In the genomic region with DNA sequence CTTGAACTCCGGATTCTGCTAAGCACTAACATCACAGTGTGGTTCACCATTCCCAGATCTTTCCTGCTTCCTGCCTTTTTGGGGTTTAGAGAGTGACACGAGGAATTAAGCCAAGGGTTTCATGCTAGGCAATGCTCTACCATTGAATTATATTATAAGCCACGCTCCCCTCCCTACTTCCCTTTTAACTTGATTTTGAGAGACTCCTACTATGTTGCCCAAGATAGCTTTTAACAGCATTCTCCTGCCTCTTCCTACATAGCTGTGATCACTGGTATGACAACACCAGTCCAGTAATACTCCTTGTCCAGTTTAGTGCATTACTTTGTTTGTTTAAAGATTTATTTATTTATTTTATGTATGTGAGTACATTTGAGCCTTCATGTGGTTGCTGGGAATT, we compare ENCODE assay signal across 21 mouse cellular contexts. TPM values are rescaled to one million over a fixed set of nuclear protein-coding genes. Genes with fewer than 3 reads are reported as not detected.
A peak's percentile ranks its signal among the peaks of the same experiment; 100 is the strongest.
DNase-seq lines count a peak whose midpoint lies in the region; ATAC-seq and TF ChIP-seq lines count a peak whose summit lies in the region.
"Had no signal": no experiment of that assay in that cellular context is flagged by ENCODE, and none has a peak within 500 bp of the region (broad histone marks: within the 10 kb centered on the region; RNA-seq: fewer than 3 reads in every experiment).

No protein-coding gene starts in this region.

- no peak overlapping the region for H3K4me3 ChIP-seq in lung, postnatal 0 days (ENCODE audit: low read depth, low read length)
- H3K4me3 ChIP-seq: embryonic facial prominence, embryonic 10.5 days; embryonic facial prominence, embryonic 12.5 days; forebrain, embryonic 13.5 days; forebrain, embryonic 15.5 days had no signal

- no peaks in the 10 kb centered on the region for H3K9me3 ChIP-seq in lung, postnatal 0 days (ENCODE audit: low read length)
- H3K9me3 ChIP-seq: embryonic facial prominence, embryonic 10.5 days; embryonic facial prominence, embryonic 12.5 days; forebrain, embryonic 13.5 days; forebrain, embryonic 15.5 days had no signal

- no peaks in the 10 kb centered on the region for H3K27me3 ChIP-seq in lung, postnatal 0 days (replicated peaks; ENCODE audit: insufficient read depth, low read length)
- H3K27me3 ChIP-seq: embryonic facial prominence, embryonic 12.5 days had no signal

- H3K27ac ChIP-seq in lung, postnatal 0 days (ENCODE audit: low read length) = no peak overlapping the region
- H3K27ac ChIP-seq: embryonic facial prominence, embryonic 10.5 days; embryonic facial prominence, embryonic 12.5 days; forebrain, embryonic 13.5 days; forebrain, embryonic 15.5 days had no signal

- no peak overlapping the region for H3K4me2 ChIP-seq in lung, postnatal 0 days (replicated peaks; ENCODE audit: low read depth, low read length)
- H3K4me2 ChIP-seq: embryonic facial prominence, embryonic 12.5 days; forebrain, embryonic 13.5 days; forebrain, embryonic 15.5 days had no signal

- peak; percentile 17 for DNase-seq in lung, postnatal 0 days (ENCODE audit: low spot score)
- DNase-seq in lung, postnatal 10 days = no peak
- DNase-seq in frontal cortex, postnatal 14 days (ENCODE audit: low spot score in 2 of 2) = no peak
- DNase-seq in urinary bladder, postnatal 14 days (ENCODE audit: low spot score) = no peak
- DNase-seq: adrenal gland, adult 2 months; adrenal gland, postnatal 10 days; adrenal gland, postnatal 25 days; cerebellum, adult 11-12 months; cerebellum, adult 2 months; cerebellum, adult 9-10 months; cerebellum, postnatal 10 days; cerebellum, postnatal 25 days; forebrain, postnatal 0 days had no signal

- WGBS in lung, postnatal 0 days = 57% methylated on average over 3 of the region's 3 CpGs

- no peak for TF ChIP-seq CTCF in lung, postnatal 0 days (IDR thresholded peaks at IDR 0.05)

- H3K36me3 ChIP-seq in lung, postnatal 0 days (ENCODE audit: insufficient read depth, low read length) = no peaks in the 10 kb centered on the region
- H3K36me3 ChIP-seq: embryonic facial prominence, embryonic 10.5 days; embryonic facial prominence, embryonic 12.5 days; forebrain, embryonic 15.5 days had no signal

- no peak overlapping the region for H3K9ac ChIP-seq in lung, postnatal 0 days (replicated peaks; ENCODE audit: low read depth)
- H3K9ac ChIP-seq: embryonic facial prominence, embryonic 12.5 days; forebrain, embryonic 13.5 days; forebrain, embryonic 15.5 days; forebrain, postnatal 0 days had no signal

- no peaks in the 10 kb centered on the region; the same call in 1 of the 2 replicates for H3K4me1 ChIP-seq in lung, postnatal 0 days (ENCODE audit: insufficient read depth, low read depth, low read length)
- H3K4me1 ChIP-seq: embryonic facial prominence, embryonic 10.5 days; embryonic facial prominence, embryonic 12.5 days; forebrain, embryonic 13.5 days; forebrain, embryonic 15.5 days had no signal

- TF ChIP-seq EP300 in lung, postnatal 0 days (IDR thresholded peaks at IDR 0.05) = no peak

- no peak for ATAC-seq in lung, postnatal 0 days
- peak; percentile 54 for ATAC-seq in granulocyte monocyte progenitor cell, adult 5-6 weeks (replicated peaks; ENCODE audit: poor library complexity, severe bottlenecking)
- peak; percentile 61 for ATAC-seq in megakaryocyte, adult 5-6 weeks (ENCODE audit: poor library complexity, severe bottlenecking)
- ATAC-seq in monocyte, adult 5-6 weeks (replicated peaks; ENCODE audit: insufficient number of reproducible peaks, low FRiP score, low TSS enrichment, poor library complexity, severe bottlenecking) = peak; percentile 70
- no peak for ATAC-seq in frontal cortex, adult (ENCODE audit: low TSS enrichment)
- ATAC-seq: forebrain, embryonic 13.5 days; forebrain, embryonic 15.5 days; forebrain, postnatal 0 days had no signal

RNA-seq across cellular contexts. Expression of a gene that starts 16.6 kb away (rescaled TPM):
- 209 and 226 TPM in 2 replicates for polyA plus RNA-seq in lung, postnatal 0 days (2015; fragmentation: Nextera tagmentation; extraction: Ambion mirVana)
- 254 and 266 TPM in 2 replicates for total RNA-seq in granulocyte monocyte progenitor cell, adult 5-6 weeks (2014; fragmentation: Nextera tagmentation)
- 386 and 482 TPM in 2 replicates for total RNA-seq in granulocyte monocyte progenitor cell, adult 5-6 weeks (2017)
- total RNA-seq in megakaryocyte, adult 5-6 weeks (2015) = 56.6 and 67.2 TPM in 2 replicates
- total RNA-seq in megakaryocyte, adult 5-6 weeks (2017) = 130 and 142 TPM in 2 replicates
- total RNA-seq in monocyte, adult 5-6 weeks (2017) = 66.8 to 91.7 TPM (median 77.6 TPM) in 3 replicates

RNA-seq across cellular contexts. Expression of a gene that starts 22.7 kb away (rescaled TPM):
- polyA plus RNA-seq in lung, postnatal 0 days (2015; fragmentation: Nextera tagmentation; extraction: Ambion mirVana) = 242 and 253 TPM in 2 replicates
- 239 and 246 TPM in 2 replicates for total RNA-seq in granulocyte monocyte progenitor cell, adult 5-6 weeks (2014; fragmentation: Nextera tagmentation)
- 89.1 and 102 TPM in 2 replicates for total RNA-seq in granulocyte monocyte progenitor cell, adult 5-6 weeks (2017)
- 429 and 450 TPM in 2 replicates for total RNA-seq in megakaryocyte, adult 5-6 weeks (2015)
- total RNA-seq in megakaryocyte, adult 5-6 weeks (2017) = 132 and 169 TPM in 2 replicates
- 113 to 127 TPM (median 126 TPM) in 3 replicates for total RNA-seq in monocyte, adult 5-6 weeks (2017)

Comparison
In these comparisons a context has a peak if more than half of its experiments do, and no peak if none do; other contexts are left out.
1. ATAC-seq: peak in granulocyte monocyte progenitor cell, adult 5-6 weeks (single experiment), megakaryocyte, adult 5-6 weeks (single experiment) and monocyte, adult 5-6 weeks (single experiment); none in lung, postnatal 0 days (single experiment) and frontal cortex, adult (single experiment).